Mouse (Mus musculus): Measurements from ENCODE around the gene Stat1.

DNA sequence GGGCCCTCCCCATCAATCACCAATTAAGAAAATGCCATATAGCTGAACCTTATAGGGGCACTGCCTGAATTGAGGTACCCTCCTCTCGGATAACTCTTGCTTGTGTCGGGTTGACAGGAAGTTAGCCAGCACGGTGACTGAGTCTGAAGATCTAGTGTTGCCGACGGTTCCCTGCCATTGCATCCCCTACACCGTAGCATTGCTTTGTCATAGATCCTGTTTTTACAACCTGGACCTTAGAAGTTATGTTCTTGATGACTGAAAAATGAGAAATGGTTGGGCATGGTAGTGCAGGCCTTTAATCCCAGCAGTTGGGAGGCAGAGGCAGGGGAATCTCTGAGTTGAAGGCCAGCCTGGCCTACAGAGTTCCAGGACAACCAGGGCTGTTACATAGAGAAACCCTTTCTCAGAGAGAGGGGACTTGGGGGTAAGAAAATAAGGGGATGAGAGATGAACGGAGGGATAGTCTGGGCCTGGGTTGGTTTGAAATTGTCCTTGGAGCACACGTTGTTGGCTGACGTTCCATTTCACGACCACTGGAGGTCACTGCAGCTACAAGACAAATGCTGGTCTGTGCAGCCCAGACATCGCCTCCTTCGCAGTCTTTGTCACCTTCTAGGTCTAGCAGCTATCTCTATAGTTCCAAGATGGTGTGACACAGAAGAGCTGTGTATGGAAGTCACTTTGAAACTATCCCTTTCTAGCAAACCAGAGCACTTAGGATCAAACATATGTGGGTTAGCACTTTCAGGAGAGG lies 27.2 kb downstream of the Stat1 start:
- TF ChIP-seq POLR2A (IDR thresholded peaks at IDR 0.05; ENCODE audit: borderline replicate concordance, extremely low read depth, insufficient read depth, insufficient read length, poor library complexity, severe bottlenecking) (no peak), CTCF (IDR thresholded peaks at IDR 0.05; ENCODE audit: borderline replicate concordance, extremely low read depth, insufficient read depth, insufficient read length) (peak; percentile 90)

Data from brain, embryonic 14.5 days (tissue).